Mouse (Mus musculus) kidney, postnatal 14 days (tissue): ENCODE data around the gene Ldb1.

ENCODE experiments used
- DNase-seq: peaks from one replicate; pipeline ENCODE4 v3.0.0; 2022; ENCODE audit warnings: mixed read lengths

Ldb1 gene

GRCm38 (mm10) chr19:46044271-46044992 is 582 bp downstream of the Ldb1 start, which contains the start of gene Pprc1:
Gene Pprc1 (plus strand): TSS chr19:46044886.
- DNase-seq: peak; percentile 81

GRCm38 (mm10) chr19:46043380-46043779 is 1.6 kb downstream of the Ldb1 start:
- peak; percentile 37 for DNase-seq

- DNase-seq: peak; percentile 30
These were observed 2.5 kb downstream of the Ldb1 start for GRCm38 (mm10) chr19:46042476-46043011.

- DNase-seq: peak; percentile 94
These were observed 3.0 kb downstream of the Ldb1 start for GRCm38 (mm10) chr19:46041933-46042475.

GRCm38 (mm10) chr19:46041299-46041932 is 3.6 kb downstream of the Ldb1 start:
- DNase-seq: no peak

GRCm38 (mm10) chr19:46040149-46040902 is 4.7 kb downstream of the Ldb1 start:
- DNase-seq: no peak

GRCm38 (mm10) chr19:46039478-46039877 is 5.5 kb downstream of the Ldb1 start:
- DNase-seq: peak; percentile 94

- DNase-seq: peak; percentile 39
These were observed 6.2 kb downstream of the Ldb1 start for GRCm38 (mm10) chr19:46038851-46039260.

GRCm38 (mm10) chr19:46037925-46038850 is 6.8 kb downstream of the Ldb1 start:
- no peak for DNase-seq

GRCm38 (mm10) chr19:46037243-46037924 is 7.6 kb downstream of the Ldb1 start:
- peak; percentile 38 for DNase-seq

GRCm38 (mm10) chr19:46036477-46037242 is 8.4 kb downstream of the Ldb1 start:
- DNase-seq: peak; percentile 28

- no peak for DNase-seq
These were observed 9.0 kb downstream of the Ldb1 start for GRCm38 (mm10) chr19:46035971-46036370.

- no peak for DNase-seq
These were observed 11.1 kb downstream of the Ldb1 start for GRCm38 (mm10) chr19:46033911-46034310.

- DNase-seq: no peak
These were observed 12.1 kb downstream of the Ldb1 start for GRCm38 (mm10) chr19:46032731-46033510.

- DNase-seq: no peak
These were observed 13.2 kb downstream of the Ldb1 start for GRCm38 (mm10) chr19:46031689-46032432.

GRCm38 (mm10) chr19:46030196-46030983 is 14.6 kb downstream of the Ldb1 start:
- DNase-seq: no peak

- no peak for DNase-seq
These were observed 15.4 kb downstream of the Ldb1 start for GRCm38 (mm10) chr19:46029652-46030051.

GRCm38 (mm10) chr19:46028747-46029320 is 16.2 kb downstream of the Ldb1 start:
- no peak for DNase-seq
